22 mouse cellular contexts compared by ENCODE assay signal in the genomic region with DNA sequence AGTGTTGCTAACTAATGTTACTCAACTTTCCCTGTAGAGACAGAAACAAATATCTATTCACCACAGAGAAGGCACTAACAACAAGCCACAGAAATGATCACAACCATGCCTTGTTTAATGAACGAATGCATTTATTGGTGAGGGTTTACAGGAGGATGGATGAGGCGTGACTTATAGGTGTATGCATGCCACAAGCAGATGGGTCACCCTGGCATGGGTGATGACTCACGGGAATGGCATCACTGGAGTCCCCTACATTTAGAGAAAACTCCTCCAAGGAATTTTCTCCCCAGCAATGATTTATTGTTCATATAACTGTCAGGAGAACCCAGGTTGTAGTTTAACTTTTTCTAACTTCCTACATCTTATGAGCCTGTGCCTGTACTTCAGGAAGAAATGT.
"Had no signal": no experiment of that assay in that cellular context is flagged by ENCODE, and none has a peak within 500 bp of the region (broad histone marks: within the 10 kb centered on the region; RNA-seq: fewer than 3 reads in every experiment).

No protein-coding gene starts in this region.

- H3K4me3 ChIP-seq: heart, embryonic 10.5 days; heart, embryonic 12.5 days; hindbrain, embryonic 10.5 days; hindbrain, embryonic 12.5 days; intestine, embryonic 15.5 days; kidney, embryonic 15.5 days; left cerebral cortex, adult 2 months; limb, embryonic 10.5 days; limb, embryonic 12.5 days; liver, embryonic 13.5 days; liver, embryonic 15.5 days had no signal

- H3K36me3 ChIP-seq: heart, embryonic 10.5 days; heart, embryonic 12.5 days; hindbrain, embryonic 10.5 days; hindbrain, embryonic 12.5 days; intestine, embryonic 15.5 days; kidney, embryonic 15.5 days; limb, embryonic 10.5 days; limb, embryonic 12.5 days; liver, embryonic 13.5 days; liver, embryonic 15.5 days had no signal

- H3K27me3 ChIP-seq: heart, embryonic 12.5 days; hindbrain, embryonic 12.5 days; intestine, embryonic 15.5 days; kidney, embryonic 15.5 days; limb, embryonic 12.5 days; liver, embryonic 13.5 days; liver, embryonic 15.5 days had no signal

- DNase-seq: gastrocnemius, postnatal 14 days; gastrocnemius, postnatal 36 days; heart, adult 11 months; heart, postnatal 10 days; heart, postnatal 4 days; kidney, adult 18-20 months; kidney, adult 9 months; kidney, postnatal 14 days; kidney, postnatal 36 days; liver; liver, embryonic 13.5 days; liver, postnatal 0 days had no signal
